Mouse (Mus musculus) stomach, postnatal 0 days (tissue): ENCODE data around the gene Sult1d1.

Experiments used
- CTCF ChIP-seq: IDR thresholded peaks from 2 replicates; pipeline ENCODE4 v1.5.1; 2016; ENCODE audit warnings: antibody characterized with exemption, low read depth, mild to moderate bottlenecking, moderate library complexity
- EP300 ChIP-seq: optimal IDR thresholded peaks from 2 replicates; pipeline ENCODE3; 2016; ENCODE audit warnings: antibody characterized with exemption

DNA sequence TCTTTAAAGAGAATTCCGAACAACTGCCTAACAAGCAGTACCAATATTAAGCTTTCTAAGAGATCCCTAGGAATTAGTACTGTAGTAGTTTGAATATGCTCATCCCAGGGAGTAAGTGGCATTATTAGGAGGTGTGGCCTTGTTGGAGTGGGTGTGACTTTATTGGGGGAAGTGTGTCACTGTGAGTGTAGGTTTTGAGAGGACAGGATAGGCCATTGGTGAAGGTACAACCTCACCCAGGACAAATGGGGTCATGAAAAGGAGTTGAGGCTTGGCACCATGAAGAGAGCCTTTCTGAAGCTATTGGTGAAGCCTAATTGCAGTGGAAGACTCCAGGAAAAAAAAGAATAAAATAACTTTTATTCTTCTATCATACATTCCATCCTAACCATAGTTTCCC lies 1.5 kb downstream of the Sult1d1 start:
- TF ChIP-seq CTCF (no peak), EP300 (no peak)
